Mouse (Mus musculus) bone marrow, adult 2 months (tissue): ENCODE measurements around the gene Edem2.

Experiments
- CTCF ChIP-seq: fragments of 200-500 bp; IDR thresholded peaks from 2 replicates; pipeline ENCODE4 v1.5.1; 2011; ENCODE audit warnings: low read length, control low read depth; ENCODE audit not compliant: control insufficient read depth, insufficient read depth
- POLR2A ChIP-seq: fragments of 200-500 bp; IDR thresholded peaks from 2 replicates; pipeline ENCODE4 v1.6.1; 2011; ENCODE audit warnings: low read depth, mild to moderate bottlenecking, control low read depth, low read length, borderline replicate concordance; ENCODE audit not compliant: control insufficient read depth

- TF ChIP-seq POLR2A (no peak), CTCF (no peak)
These were observed 22.0 kb downstream of the Edem2 start for GRCm38 (mm10) chr2:155707251-155707650.
